Mouse (Mus musculus) CH12.LX (cell line): ENCODE measurements at regions not wholly inside any gene's neighbourhood (a gene's known extent, or its start where the extent isn't known, plus 50 kb on each side); places are given as distances from the start of the nearest gene placed in this dataset.

Experiments
- CHD1 ChIP-seq: IDR thresholded peaks from 2 replicates; pipeline ENCODE4 v1.6.1; 2012; ENCODE audit warnings: low read depth, low read length, improper control_type of control experiment, inconsistent platforms
- CTCF ChIP-seq, 2 experiments: IDR thresholded peaks in 1 of 2; conservative IDR thresholded peaks in 1 of 2; 2 replicates each; pipeline ENCODE4 v1.5.1; 2011 to 2012; ENCODE audit warnings: low read depth in 2 of 2, low read length in 2 of 2, improper control_type of control experiment in 1 of 2, inconsistent platforms in 1 of 2, mild to moderate bottlenecking in 1 of 2, moderate library complexity in 1 of 2
- EP300 ChIP-seq: IDR thresholded peaks from 2 replicates; pipeline ENCODE4 v1.6.1; 2011; ENCODE audit warnings: low read length, improper control_type of control experiment
- HCFC1 ChIP-seq: IDR thresholded peaks from 2 replicates; pipeline ENCODE4 v1.6.1; 2012; ENCODE audit warnings: low read depth, mild to moderate bottlenecking, inconsistent platforms, low read length, improper control_type of control experiment
- IRF4 ChIP-seq: IDR thresholded peaks from 2 replicates; pipeline ENCODE4 v1.6.1; 2014; ENCODE audit warnings: low read depth, mild to moderate bottlenecking, inconsistent platforms, low read length, improper control_type of control experiment
- JUN ChIP-seq: IDR thresholded peaks from 2 replicates; pipeline ENCODE4 v1.6.1; 2011; ENCODE audit warnings: low read depth, mild to moderate bottlenecking, low read length, improper control_type of control experiment, moderate library complexity; ENCODE audit not compliant: insufficient read depth
- JUND ChIP-seq: conservative IDR thresholded peaks from 2 replicates; pipeline ENCODE4 v1.6.1; 2011; ENCODE audit warnings: low read depth, low read length, improper control_type of control experiment
- MAZ ChIP-seq: IDR thresholded peaks from 2 replicates; pipeline ENCODE4 v1.6.1; 2012; ENCODE audit warnings: low read depth, mild to moderate bottlenecking, inconsistent platforms, low read length, improper control_type of control experiment, moderate library complexity
- POLR2A ChIP-seq: IDR thresholded peaks from 2 replicates; pipeline ENCODE4 v1.6.1; 2011; ENCODE audit warnings: low read depth, mild to moderate bottlenecking, improper control_type of control experiment, low read length
- TCF12 ChIP-seq: IDR thresholded peaks from 2 replicates; pipeline ENCODE4 v1.6.1; 2014; ENCODE audit warnings: low read depth, mild to moderate bottlenecking, inconsistent platforms, low read length, improper control_type of control experiment
- ZC3H11A ChIP-seq: IDR thresholded peaks from 2 replicates; pipeline ENCODE4 v1.6.1; 2012; ENCODE audit warnings: low read depth, mild to moderate bottlenecking, inconsistent platforms, low read length, improper control_type of control experiment
- ZKSCAN1 ChIP-seq: IDR thresholded peaks from 2 replicates; pipeline ENCODE4 v1.6.1; 2012; ENCODE audit warnings: low read depth, inconsistent platforms, low read length, improper control_type of control experiment, borderline replicate concordance

- TF ChIP-seq POLR2A (no peak), TCF12 (no peak), JUND (no peak), EP300 (no peak), CTCF (conservative IDR thresholded peaks at IDR 0.05 in 1 of 2, IDR thresholded peaks at IDR 0.05 in 1 of 2; ENCODE audit: low read depth in 2 of 2, low read length in 2 of 2) (no peak), IRF4 (no peak), CHD1 (no peak), HCFC1 (no peak), JUN (no peak), ZC3H11A (no peak), MAZ (no peak), ZKSCAN1 (no peak)
Measured at GRCm38 (mm10) chr8:8326066-8326834, 334.8 kb downstream of the Efnb2 start.
